Mouse (Mus musculus) liver, embryonic 12.5 days (tissue): ENCODE measurements around the gene Itga3. TPM values are rescaled to one million over a fixed set of nuclear protein-coding genes. Genes with fewer than 3 reads are reported as not detected.
A peak's percentile ranks its signal among the peaks of the same experiment; 100 is the strongest.
"Not testable (repeated sequence)": the region's sequence is repeated elsewhere in the genome, so short reads cannot be mapped to it uniquely, and the experiment has no call there.

Experiments used
- ATAC-seq: fragments of 200-750 bp; cut with Nextera tagmentation; 2 replicates; pipeline ENCODE4 v1.8.0; 2017; ENCODE audit warnings: moderate number of reproducible peaks, mild to moderate bottlenecking, moderate library complexity
- H3K27ac ChIP-seq: fragments of 300-500 bp; sonication (generic); 2 replicates; pipeline ENCODE4 v1.5.1; 2016; ENCODE audit warnings: mild to moderate bottlenecking
- H3K27me3 ChIP-seq: fragments of 300-500 bp; sonication (generic); replicated peaks from 2 replicates; pipeline ENCODE4 v1.6.1; 2016; ENCODE audit warnings: mild to moderate bottlenecking, moderate library complexity
- H3K36me3 ChIP-seq: fragments of 300-500 bp; sonication (generic); 2 replicates; pipeline ENCODE4 v1.6.1; 2016; ENCODE audit warnings: mild to moderate bottlenecking, moderate library complexity
- H3K4me1 ChIP-seq: fragments of 300-500 bp; sonication (generic); 2 replicates; pipeline ENCODE4 v1.6.1; 2016
- H3K4me2 ChIP-seq: fragments of 300-500 bp; sonication (generic); 2 replicates; pipeline ENCODE4 v1.6.1; 2016; ENCODE audit warnings: mild to moderate bottlenecking, moderate library complexity
- H3K4me3 ChIP-seq: fragments of 300-500 bp; sonication (generic); 2 replicates; pipeline ENCODE4 v1.5.1; 2016; ENCODE audit warnings: mild to moderate bottlenecking, moderate library complexity
- H3K9ac ChIP-seq: fragments of 300-500 bp; sonication (generic); 2 replicates; pipeline ENCODE4 v1.6.1; 2016; ENCODE audit warnings: mild to moderate bottlenecking, moderate library complexity
- H3K9me3 ChIP-seq: fragments of 300-500 bp; sonication (generic); replicated peaks from 2 replicates; pipeline ENCODE4 v1.6.1; 2016; ENCODE audit warnings: mild to moderate bottlenecking, moderate library complexity
- WGBS: fragments of 180-500 bp; shearing (Covaris S2); methylation state at CpG from one replicate; pipeline ENCODE4 v1.1.7; 2016; ENCODE audit not compliant: insufficient replicate concordance; 5-methylcytosine and 5-hydroxymethylcytosine counted together
- polyA plus RNA-seq: library from polyadenylated mRNA; unstranded; fragments of >200 nt; fragmentation: Nextera tagmentation; extraction: Ambion mirVana; gene quantifications from 2 replicates; pipeline ENCODE4 v1.2.1, GENCODE M21; 2016

The Itga3 gene
- polyA plus RNA-seq, 1 experiment from 2014 or later = 3.6 TPM

DNA sequence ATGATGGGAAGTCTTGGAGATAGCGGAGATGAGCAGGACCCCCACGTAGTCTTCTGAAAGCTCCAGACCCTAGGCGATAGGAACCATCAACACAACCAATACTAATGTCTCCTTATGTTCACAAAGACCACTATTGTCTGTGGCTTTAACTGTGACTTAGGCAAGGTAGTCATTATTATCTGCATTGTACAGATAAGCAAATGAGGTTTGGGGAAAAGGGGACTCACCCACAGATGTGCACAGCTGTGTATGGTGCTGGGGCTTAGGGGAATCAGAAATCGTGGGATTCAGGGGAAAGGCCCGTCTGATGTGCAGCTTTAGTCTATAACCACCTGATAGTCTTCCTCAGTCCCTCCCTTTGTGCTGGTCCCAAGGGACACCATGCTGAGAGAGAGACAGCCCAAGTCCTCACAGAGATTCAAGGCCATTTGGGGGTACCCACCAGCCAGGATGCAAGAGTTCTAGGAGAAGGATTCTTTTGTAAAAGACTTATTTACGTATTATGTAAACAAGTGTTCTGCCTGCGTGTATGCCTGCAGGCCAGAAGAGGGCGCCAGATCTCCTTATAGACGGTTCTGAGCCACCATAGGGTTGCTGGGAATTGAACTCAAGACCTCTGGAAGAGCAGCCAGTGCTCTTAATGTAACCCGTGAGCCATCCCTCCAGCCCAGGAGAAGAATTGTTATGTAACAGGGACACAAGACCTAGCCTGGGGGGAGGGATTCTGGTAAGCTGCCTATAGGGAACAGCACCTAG lies 54.2 kb downstream of the Itga3 start:
- H3K9ac ChIP-seq = no peak overlapping the region
- 65% methylated on average over 10 of the region's 10 CpGs for WGBS
- H3K4me3 ChIP-seq = no peak overlapping the region
- H3K27ac ChIP-seq = 0 out of 2 replicates have a peak overlapping the region, but pooled peaks have one; percentile 16
- peaks cover 71% of the 10 kb centered on the region for H3K4me1 ChIP-seq
- no peaks in the 10 kb centered on the region for H3K9me3 ChIP-seq
- H3K27me3 ChIP-seq = peaks cover 24% of the 10 kb centered on the region
- peaks cover 89% of the 10 kb centered on the region for H3K36me3 ChIP-seq
- H3K4me2 ChIP-seq = no peak overlapping the region
- ATAC-seq = no peak

GRCm38 (mm10) chr11:95015484-95015883 lies 61.1 kb downstream of the Itga3 start:
- Histone ChIP-seq H3K27ac (peak overlapping the region; percentile 75), H3K4me1 (peaks cover 86% of the 10 kb centered on the region), H3K9me3 (no peaks in the 10 kb centered on the region), H3K4me2 (peak overlapping the region; percentile 93), H3K36me3 (peaks cover 78% of the 10 kb centered on the region), H3K9ac (peak overlapping the region; percentile 57), H3K27me3 (peaks cover 25% of the 10 kb centered on the region), H3K4me3 (peak overlapping the region; percentile 15; the same call in 1 of the 2 replicates)
- ATAC-seq = no peak
- 67% methylated on average over 3 of the region's 3 CpGs for WGBS

DNA sequence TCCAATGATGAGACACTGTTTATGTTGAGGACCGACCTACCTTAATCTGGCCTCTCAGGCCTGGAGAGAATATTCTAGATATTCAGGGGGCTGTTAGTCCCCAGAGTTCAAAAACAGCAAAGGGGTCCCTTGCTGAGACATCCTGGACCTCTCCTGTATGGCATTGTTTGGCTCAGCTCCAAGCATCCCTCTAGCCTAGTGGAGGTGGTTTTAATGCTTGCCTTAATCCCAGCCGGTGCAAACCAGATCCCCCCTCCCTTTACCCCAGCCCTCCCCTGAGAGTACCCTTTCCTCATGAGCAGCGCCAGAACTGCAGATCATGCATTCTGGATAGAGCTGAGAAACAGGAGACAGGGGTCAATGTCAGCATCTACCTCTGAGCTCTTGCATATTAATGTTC lies 64.1 kb downstream of the Itga3 start:
- peak overlapping the region; percentile 96 for H3K4me3 ChIP-seq
- peak overlapping the region; percentile 100 for H3K27ac ChIP-seq
- WGBS = 32% methylated on average over 3 of the region's 3 CpGs
- H3K4me2 ChIP-seq = peak overlapping the region; percentile 93
- H3K9me3 ChIP-seq = no peaks in the 10 kb centered on the region
- peak overlapping the region; percentile 74 for H3K9ac ChIP-seq
- H3K36me3 ChIP-seq = peaks cover 48% of the 10 kb centered on the region
- peaks cover 78% of the 10 kb centered on the region for H3K4me1 ChIP-seq
- ATAC-seq = no peak
- peaks cover 6% of the 10 kb centered on the region; the same call in 1 of the 2 replicates for H3K27me3 ChIP-seq

DNA sequence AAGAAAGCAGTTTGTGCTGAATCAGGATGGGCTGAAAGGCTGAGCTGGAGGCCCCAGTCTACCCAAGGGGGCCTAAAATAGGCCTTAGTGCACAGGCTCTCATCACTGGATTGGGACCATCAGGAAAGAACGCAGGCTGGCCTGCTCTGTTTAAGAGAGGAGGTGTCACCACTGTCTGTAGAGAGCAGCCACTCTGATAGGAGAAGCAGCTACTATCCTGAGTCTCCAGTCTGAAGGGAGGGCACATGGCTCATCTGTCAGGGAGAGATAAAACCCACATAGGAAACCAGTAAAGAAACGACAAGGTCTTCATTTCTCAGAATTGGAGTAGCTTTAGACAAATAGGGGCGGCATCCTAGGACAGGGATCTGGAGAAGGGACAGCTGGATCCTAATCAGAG lies 64.5 kb downstream of the Itga3 start:
- peaks cover 44% of the 10 kb centered on the region for H3K36me3 ChIP-seq
- peak; percentile 97 for ATAC-seq
- H3K4me1 ChIP-seq = peaks cover 78% of the 10 kb centered on the region
- peak overlapping the region; percentile 96 for H3K4me3 ChIP-seq
- 10% methylated on average over 3 of the region's 3 CpGs for WGBS
- peak overlapping the region; percentile 100 for H3K27ac ChIP-seq
- peak overlapping the region; percentile 99 for H3K9ac ChIP-seq
- peaks cover 6% of the 10 kb centered on the region; the same call in 1 of the 2 replicates for H3K27me3 ChIP-seq
- peak overlapping the region; percentile 93 for H3K4me2 ChIP-seq
- no peaks in the 10 kb centered on the region for H3K9me3 ChIP-seq

GRCm38 (mm10) chr11:95011416-95011815 lies 65.2 kb downstream of the Itga3 start:
- H3K4me2 ChIP-seq = peak overlapping the region; percentile 93
- WGBS = 19% methylated on average over 1 of the region's 1 CpGs
- peaks cover 37% of the 10 kb centered on the region for H3K36me3 ChIP-seq
- peaks cover 78% of the 10 kb centered on the region for H3K4me1 ChIP-seq
- H3K27me3 ChIP-seq = peaks cover 6% of the 10 kb centered on the region; the same call in 1 of the 2 replicates
- H3K9ac ChIP-seq = peak overlapping the region; percentile 99
- peak overlapping the region; percentile 96 for H3K4me3 ChIP-seq
- peak overlapping the region; percentile 100 for H3K27ac ChIP-seq
- ATAC-seq = no peak
- H3K9me3 ChIP-seq = no peaks in the 10 kb centered on the region

- H3K27ac ChIP-seq = peak overlapping the region; percentile 100
- ATAC-seq, H3K9me3 ChIP-seq, H3K27me3 ChIP-seq: not testable (repeated sequence)
- peak overlapping the region; percentile 93 for H3K4me2 ChIP-seq
- peak overlapping the region; percentile 99 for H3K9ac ChIP-seq
- peaks cover 34% of the 10 kb centered on the region for H3K36me3 ChIP-seq
- peaks cover 78% of the 10 kb centered on the region for H3K4me1 ChIP-seq
- 5% methylated on average over 4 of the region's 4 CpGs for WGBS
- H3K4me3 ChIP-seq = peak overlapping the region; percentile 96
These were observed 65.7 kb downstream of the Itga3 start for GRCm38 (mm10) chr11:95010841-95011403.

DNA sequence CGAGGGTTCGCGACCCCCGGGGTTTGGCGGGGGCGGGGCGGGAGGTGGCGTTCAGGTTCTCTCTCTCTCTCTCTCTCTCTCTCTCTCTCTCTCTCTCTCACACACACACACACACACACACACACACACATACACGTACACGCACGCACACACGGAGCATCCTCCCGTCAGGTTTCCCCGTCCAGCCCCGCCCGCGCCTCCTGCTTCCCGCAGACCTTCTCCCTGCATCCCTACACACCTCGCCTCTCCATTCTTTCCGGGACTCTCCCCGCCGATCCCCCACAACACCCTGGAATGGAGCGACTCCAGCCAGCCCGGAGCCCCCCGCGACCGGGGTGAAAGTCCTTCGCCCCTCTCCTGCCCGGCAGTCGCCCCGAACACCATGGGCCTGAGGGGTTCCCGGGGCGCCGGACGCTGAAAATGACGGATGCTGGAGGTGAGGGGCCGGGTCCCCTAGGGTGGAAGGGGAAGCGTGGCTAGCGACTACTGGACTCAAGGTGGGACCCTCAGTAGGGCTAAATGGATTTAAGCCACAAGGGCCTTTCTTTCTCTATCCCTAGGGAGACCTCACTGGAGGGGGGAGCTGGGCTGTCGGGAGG lies 66.4 kb downstream of the Itga3 start:
- Histone ChIP-seq H3K27me3 (peaks cover 6% of the 10 kb centered on the region; the same call in 1 of the 2 replicates), H3K4me1 (peaks cover 78% of the 10 kb centered on the region), H3K9me3 (no peaks in the 10 kb centered on the region), H3K9ac (peak overlapping the region; percentile 99), H3K4me2 (peak overlapping the region; percentile 93), H3K27ac (peak overlapping the region; percentile 100), H3K4me3 (peak overlapping the region; percentile 96), H3K36me3 (peaks cover 34% of the 10 kb centered on the region)
- under 1% methylated on average over 30 of the region's 40 CpGs for WGBS
- no peak for ATAC-seq

- under 1% methylated on average over 28 of the region's 32 CpGs for WGBS
These were observed 67.0 kb downstream of the Itga3 start, which contains the start of gene Samd14 for GRCm38 (mm10) chr11:95009629-95010014. Samd14 (plus strand) TSS chr11:95009879.

DNA sequence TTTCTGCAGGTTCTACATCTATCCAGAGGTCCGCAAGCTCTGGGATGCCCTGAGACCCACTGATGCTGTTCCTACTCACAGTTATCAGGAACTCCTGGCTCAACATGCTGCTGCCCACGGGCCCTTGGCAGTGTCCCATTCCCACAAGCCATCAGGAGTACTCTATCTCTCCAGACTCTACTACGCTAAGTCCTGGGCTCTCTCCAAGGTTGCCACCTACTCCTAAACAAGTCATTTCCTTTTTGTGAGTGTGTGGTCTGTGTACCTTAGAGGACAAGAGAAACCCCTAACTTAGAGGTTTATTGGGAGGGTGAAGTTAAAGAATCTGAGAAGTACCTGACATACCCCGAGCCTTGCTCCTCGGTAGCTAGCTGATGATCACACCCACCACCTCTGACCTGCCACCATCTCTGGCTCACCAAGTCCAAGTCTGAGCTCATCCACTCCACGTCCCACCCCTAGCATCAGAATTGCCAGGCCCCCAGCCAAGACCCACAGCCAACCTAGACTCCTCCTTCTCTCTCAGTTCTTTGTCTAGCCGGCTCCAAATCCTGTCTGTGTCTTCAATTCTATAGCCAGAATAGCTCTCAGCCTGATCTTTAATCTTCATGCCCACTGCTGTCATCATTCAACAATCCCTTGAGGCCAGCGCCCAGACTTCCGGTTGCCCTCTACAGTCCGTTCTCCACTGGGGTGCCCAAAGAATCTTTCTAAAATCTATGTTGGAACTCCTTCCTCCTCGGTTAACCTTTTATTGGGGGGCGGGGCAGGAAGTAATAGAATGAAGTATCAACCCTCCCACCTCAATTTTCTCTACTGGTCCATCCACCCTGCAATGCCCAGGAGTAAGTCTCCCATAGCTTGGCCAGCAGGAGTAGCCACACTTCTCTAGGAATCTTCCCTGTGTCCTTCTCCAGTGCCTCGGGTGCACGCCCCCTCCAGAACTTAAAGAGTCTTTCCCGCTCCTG lies 67.7 kb downstream of the Itga3 start:
- Histone ChIP-seq H3K4me2 (peak overlapping the region; percentile 93), H3K27me3 (peaks cover 6% of the 10 kb centered on the region; the same call in 1 of the 2 replicates), H3K4me3 (peak overlapping the region; percentile 96), H3K27ac (peak overlapping the region; percentile 100), H3K9me3 (no peaks in the 10 kb centered on the region), H3K4me1 (peaks cover 78% of the 10 kb centered on the region), H3K9ac (peak overlapping the region; percentile 99), H3K36me3 (peaks cover 34% of the 10 kb centered on the region)
- ATAC-seq = no peak
- 30% methylated on average over 15 of the region's 15 CpGs for WGBS

More at GRCm38 (mm10) chr11:95009629-95010014, 67.0 kb downstream of the Itga3 start, which contains the start of gene Samd14:
- H3K4me1 ChIP-seq = peaks cover 78% of the 10 kb centered on the region
- peaks cover 6% of the 10 kb centered on the region; the same call in 1 of the 2 replicates for H3K27me3 ChIP-seq
- H3K27ac ChIP-seq = peak within 1 kb of the TSS; percentile 100
- H3K9me3 ChIP-seq = no peaks in the 10 kb centered on the region
- peak within 1 kb of the TSS; percentile 99 for H3K9ac ChIP-seq
- H3K4me3 ChIP-seq = peak within 1 kb of the TSS; percentile 96
- H3K4me2 ChIP-seq = peak within 1 kb of the TSS; percentile 93
- ATAC-seq = peak; percentile 21
- peaks cover 34% of the 10 kb centered on the region for H3K36me3 ChIP-seq

DNA sequence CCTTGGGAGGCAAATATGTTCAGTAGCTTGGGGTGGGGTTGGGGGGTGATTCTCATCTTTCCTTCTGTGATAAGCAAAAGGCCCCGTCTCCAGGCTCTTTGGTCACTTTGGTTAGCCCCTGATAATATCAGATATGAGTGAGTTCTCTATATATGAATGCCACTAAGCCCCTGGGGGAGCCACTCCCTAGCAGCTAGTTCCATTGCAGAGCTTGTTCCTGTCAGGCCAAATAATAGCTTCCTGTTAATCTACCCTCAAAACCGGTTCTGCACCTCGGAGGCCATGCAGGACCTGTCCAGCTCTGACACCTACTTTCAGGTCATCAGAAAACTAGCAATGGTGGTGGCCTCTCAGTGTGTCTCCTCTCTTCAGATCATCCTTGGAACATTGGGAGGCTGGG lies 69.2 kb downstream of the Itga3 start:
- Histone ChIP-seq H3K9me3 (no peaks in the 10 kb centered on the region), H3K27me3 (peaks cover 6% of the 10 kb centered on the region; the same call in 1 of the 2 replicates), H3K4me1 (peaks cover 80% of the 10 kb centered on the region), H3K4me3 (peak overlapping the region; percentile 57; the same call in 1 of the 2 replicates), H3K4me2 (peak overlapping the region; percentile 76), H3K9ac (peak overlapping the region; percentile 69), H3K36me3 (peaks cover 37% of the 10 kb centered on the region), H3K27ac (peak overlapping the region; percentile 100)
- WGBS = 13% methylated on average over 3 of the region's 3 CpGs
- ATAC-seq = no peak
